Mouse (Mus musculus) frontal cortex, postnatal 10 days (tissue): ENCODE data around the gene Decr2.
"Not testable (repeated sequence)": the region's sequence is repeated elsewhere in the genome, so short reads cannot be mapped to it uniquely, and the experiment has no call there.

Source experiments
- DNase-seq, 2 experiments: peaks; one replicate each; pipeline ENCODE4 v3.0.0; 2022; ENCODE audit warnings: low spot score in 2 of 2, mixed read lengths in 1 of 2

The Decr2 gene

GRCm38 (mm10) chr17:26064916-26065315 is 25.2 kb downstream of the Decr2 start:
- no peak for DNase-seq

GRCm38 (mm10) chr17:26057787-26058567 is 32.2 kb downstream of the Decr2 start:
- no peak for DNase-seq

GRCm38 (mm10) chr17:26057278-26057677 is 32.9 kb downstream of the Decr2 start:
- no peak for DNase-seq

GRCm38 (mm10) chr17:26055164-26055563 is 35.0 kb downstream of the Decr2 start:
- DNase-seq, result no peak

- no peak for DNase-seq
Measured at GRCm38 (mm10) chr17:26054133-26054845, 35.8 kb downstream of the Decr2 start.

- no peak for DNase-seq
Measured at GRCm38 (mm10) chr17:26052706-26053105, 37.4 kb downstream of the Decr2 start.

GRCm38 (mm10) chr17:26052074-26052473 is 38.1 kb downstream of the Decr2 start:
- DNase-seq, result no peak

GRCm38 (mm10) chr17:26048118-26048517 is 42.0 kb downstream of the Decr2 start:
- no peak for DNase-seq

- no peak for DNase-seq
Measured at GRCm38 (mm10) chr17:26046253-26046997, 43.7 kb downstream of the Decr2 start.

- no peak for DNase-seq
Measured at GRCm38 (mm10) chr17:26045285-26045684, 44.9 kb downstream of the Decr2 start.

- peak; percentile 70 to 74 for DNase-seq
Measured at GRCm38 (mm10) chr17:26043249-26043636, 46.9 kb downstream of the Decr2 start.

GRCm38 (mm10) chr17:26042599-26043248 is 47.4 kb downstream of the Decr2 start:
- peak; percentile 24 to 48 for DNase-seq

- peak; percentile 30 to 40 for DNase-seq
Measured at GRCm38 (mm10) chr17:26041111-26041802, 48.9 kb downstream of the Decr2 start.

- not testable (repeated sequence) for DNase-seq
Measured at GRCm38 (mm10) chr17:26040711-26041110, 49.4 kb downstream of the Decr2 start.

- DNase-seq, result no peak
Measured at GRCm38 (mm10) chr17:26032037-26032436, 58.1 kb downstream of the Decr2 start.

- no peak for DNase-seq
Measured at GRCm38 (mm10) chr17:26031583-26031982, 58.6 kb downstream of the Decr2 start.
